Mouse (Mus musculus) Muller cell, postnatal 12 days (primary cell): ENCODE measurements around the gene Cd59b.
A peak's percentile ranks its signal among the peaks of the same experiment; 100 is the strongest.

Experiments used
- DNase-seq: peaks from one replicate; pipeline ENCODE4 v3.0.0-alpha.2; 2015; ENCODE audit errors: inconsistent ontology term

Gene Cd59b

DNA sequence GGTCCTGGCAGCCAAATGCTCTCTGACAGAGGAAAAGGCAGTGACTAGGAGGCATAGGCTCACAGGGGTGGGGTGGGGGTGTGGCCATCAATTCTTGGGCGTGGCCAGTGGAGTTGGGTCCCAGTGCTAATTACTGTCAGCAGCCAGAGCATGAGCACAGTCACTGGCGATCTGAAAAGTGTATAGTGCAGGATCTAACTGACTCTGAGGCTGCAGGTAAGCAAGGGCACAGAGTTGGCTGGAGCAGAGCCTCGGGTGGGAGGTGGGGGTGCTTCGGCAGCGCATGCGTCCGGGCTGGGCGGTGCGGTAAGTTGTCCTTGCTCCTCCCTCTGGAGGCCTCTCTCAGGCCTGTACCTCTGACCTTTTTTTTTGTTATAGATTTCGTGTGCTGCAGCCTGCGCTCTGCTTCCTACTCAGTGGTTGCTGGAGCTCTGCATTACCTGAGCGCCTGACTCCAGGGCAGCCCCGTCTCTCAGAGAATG lies at the start of gene Cd59b:
Gene Cd59b, plus strand, starts transcription at position 146 of the 482 bp plus-strand sequence.
- peak; percentile 66 for DNase-seq

DNA sequence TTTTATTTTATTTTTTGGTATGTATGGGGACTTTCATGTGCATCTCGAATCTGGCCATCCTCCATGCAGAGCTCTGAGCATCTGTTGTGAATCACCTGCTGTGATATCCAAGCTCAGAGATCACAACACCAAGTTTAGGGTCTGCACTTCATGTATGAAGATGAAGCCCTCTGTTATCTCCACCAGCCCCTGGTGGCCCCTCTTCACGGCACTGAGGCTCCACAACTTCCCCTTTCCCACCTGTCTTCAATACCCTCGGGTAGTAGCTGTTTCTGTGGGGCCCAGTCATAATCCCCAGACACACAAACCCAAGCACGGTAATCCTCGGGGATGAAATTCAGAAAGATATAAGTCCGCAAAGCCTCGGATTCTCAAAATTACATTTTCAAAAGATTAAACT lies 46.6 kb upstream of the Cd59b start:
- DNase-seq = no peak

DNA sequence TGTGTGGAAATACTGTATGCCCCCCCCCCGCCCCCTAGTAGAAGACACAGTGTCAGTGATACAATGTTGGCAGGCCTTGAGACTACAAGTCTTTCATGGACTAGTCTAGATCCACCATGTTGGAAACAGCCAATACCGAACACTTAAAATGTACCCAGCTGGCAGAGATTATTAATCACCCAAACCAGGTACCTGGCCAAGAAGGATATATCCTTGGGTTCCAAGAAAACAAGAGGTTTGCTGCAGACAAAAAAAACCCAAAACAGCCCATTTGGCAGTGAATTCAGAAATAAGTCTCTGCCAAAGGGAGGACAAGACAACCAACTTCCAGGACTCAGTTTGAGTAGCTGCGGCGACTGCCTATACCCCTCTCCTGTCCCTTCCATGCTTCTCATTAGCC lies 45.0 kb upstream of the Cd59b start:
- DNase-seq = no peak

DNA sequence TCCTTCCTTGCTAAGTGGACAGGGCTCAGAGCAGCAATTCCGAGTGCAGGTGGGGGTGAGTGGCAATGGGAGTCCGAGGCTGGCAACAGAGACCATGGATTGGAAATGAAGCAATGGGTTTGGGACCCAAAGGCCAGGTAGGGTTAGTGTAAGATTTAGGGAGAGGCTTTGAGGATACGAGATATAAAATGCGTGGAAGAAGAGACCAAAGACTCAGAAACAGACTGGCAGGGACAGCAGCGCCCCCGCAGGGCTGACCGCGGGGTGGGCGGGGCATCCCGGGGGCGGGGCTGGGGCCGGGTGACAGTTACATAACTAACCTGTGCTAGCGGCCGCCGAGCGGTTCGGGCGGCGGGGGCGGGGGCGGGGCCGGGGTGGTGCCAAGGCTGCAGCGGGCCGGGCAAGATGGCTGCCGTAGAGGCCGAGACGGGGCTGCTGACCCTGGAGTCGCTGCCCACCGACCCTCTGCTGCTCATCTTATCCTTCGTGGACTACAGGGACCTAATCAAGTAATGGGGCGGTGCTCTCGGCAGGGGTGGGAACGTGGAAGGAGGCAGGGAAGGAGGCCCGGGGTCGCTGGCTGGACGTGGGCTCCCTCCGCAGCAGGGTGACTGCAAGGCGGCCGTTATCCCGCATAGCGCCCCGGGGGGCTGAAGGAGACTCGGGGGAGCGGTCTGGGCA lies 42.1 kb upstream of the Cd59b start, which contains the start of gene Fbxo3:
Gene Fbxo3, plus strand, starts transcription at position 264 of the 681 bp plus-strand sequence.
- DNase-seq = peak; percentile 89

DNA sequence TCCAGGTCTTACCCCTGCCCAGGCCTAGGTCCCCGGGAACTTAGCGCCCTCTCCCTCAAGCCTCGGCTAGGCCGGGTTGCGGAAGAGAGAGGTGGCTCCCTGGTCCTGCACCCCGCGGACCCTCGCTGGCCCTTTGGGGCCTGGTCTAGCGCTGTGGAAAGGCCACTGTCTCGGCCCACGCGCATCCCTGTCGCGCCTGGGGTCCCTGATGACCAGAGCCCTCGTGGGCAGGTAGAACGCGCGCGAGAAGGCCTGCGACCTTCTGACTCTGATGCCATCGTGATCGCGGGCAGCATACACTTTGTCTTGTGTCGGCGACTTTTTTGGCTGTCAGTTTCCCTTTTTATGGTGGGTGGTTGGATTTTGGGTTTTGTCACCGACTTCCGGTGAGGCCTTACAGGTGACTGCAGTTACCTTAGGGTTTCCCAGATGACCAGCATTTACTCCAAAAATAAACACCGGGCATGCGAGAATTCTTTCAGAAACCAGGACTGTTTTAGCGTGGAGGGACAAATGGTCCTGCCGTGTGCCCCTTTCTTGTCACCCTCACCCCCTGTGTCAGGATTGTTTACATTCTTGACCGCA lies 41.4 kb upstream of the Cd59b start, which contains the start of gene 4931422A03Rik:
Gene 4931422A03Rik, minus strand, starts transcription at position 223 of the 585 bp plus-strand sequence.
- peak; percentile 10 for DNase-seq

DNA sequence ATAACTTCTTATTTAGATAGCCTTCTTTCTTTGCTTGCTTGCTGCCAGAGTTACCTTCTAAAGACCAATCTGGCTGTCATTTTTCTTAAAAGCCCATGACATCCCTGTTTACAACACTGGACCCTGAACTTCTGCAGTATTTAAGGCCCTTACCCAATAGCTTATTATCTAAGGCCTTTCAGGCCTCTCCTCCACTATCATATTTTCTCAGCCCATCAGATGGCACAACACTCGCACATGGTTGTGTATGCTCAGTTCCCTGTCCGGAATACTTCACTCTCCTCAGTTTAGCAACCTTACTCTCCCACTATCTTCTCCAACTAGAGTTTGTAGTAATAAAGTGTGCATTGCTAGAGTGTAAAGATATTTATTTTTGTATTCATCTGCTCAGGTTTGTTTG lies 40.6 kb upstream of the Cd59b start:
- DNase-seq = no peak

DNA sequence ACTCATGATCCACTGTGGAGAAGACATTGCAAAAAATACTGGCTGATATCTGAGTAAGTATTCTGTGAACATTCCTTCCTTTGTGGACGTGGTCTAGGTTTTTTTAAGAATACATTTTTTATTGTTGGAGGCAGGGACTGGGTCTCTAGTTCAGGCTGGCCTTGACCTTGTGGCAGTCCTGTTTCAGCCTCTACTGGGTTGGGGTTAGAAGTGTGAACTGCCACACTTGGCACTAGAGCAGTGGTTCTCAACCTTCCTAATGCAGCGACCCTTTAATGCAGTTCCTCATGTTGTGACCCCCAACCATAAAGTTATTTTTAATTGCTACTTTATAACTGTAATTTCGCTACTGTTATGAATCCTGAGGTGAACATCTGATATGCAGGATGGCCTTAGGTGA lies 39.3 kb upstream of the Cd59b start:
- DNase-seq = no peak

DNA sequence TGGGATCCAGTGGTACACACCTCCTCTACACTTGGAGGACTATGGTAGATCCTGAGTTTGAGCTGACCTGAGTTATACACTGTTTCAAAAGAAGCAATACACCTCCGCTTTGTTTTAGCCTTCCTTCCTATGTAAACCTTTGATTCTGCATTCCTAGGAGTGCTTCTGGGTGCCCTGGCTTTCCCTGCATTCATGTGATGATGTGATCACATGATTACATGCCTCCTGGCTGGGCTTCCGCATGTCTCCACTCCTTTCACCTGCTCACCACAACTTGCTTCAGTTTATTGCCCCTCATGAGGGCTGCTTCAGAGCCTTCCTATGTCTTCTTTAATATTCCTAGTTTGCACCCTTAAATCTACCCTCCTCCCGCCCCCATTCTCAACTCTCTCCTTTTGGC lies 37.6 kb upstream of the Cd59b start:
- DNase-seq = no peak

DNA sequence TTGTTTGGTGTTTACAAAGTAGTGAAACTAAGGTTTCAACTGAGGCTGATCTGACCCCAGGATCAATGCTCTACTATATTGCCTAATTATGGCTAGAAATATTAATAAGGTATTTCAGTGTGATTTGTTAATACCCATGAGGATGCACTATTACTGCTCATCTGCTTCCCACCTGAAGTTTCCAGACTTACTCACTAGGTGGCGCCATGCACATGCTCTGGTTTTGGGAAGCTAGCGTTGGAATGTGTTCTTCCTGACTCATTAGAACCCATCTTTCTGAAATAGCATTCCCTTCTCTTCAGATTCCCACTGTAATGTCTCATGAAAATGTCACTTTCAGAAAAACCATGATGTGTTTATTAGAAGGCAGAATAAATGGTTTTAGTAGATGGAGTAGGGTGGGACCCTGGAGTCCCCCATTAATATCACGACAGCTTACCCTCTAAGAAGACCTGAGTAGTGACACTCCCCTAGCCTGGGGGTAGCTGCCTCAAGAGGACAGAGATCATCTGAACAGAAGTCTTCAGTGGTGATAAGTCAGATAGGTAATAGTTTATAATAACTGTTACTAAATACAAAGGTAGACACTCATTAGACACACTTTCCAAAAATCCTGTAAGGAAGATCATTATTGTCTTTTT lies 34.7 kb upstream of the Cd59b start:
- peak; percentile 78 for DNase-seq

DNA sequence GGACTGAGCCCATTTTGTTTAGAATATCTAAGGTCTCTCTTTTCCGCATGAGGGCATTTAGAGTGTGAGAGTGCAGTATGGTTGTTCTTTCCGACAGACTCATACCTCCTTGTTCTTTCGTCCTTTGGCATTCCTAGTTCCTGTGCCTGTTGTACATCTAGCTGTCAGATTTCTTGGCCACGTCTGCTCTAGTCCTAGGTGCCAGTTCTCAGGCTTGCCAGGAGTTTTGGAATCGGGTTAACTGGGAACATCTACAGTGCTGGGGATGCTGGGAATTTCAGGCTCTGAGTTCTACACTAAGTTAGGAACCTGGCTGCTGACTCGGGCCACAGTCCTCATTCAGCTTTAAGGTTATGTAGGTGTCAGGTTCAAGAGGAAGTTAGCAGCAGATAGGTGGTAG lies 34.1 kb upstream of the Cd59b start:
- DNase-seq = no peak

DNA sequence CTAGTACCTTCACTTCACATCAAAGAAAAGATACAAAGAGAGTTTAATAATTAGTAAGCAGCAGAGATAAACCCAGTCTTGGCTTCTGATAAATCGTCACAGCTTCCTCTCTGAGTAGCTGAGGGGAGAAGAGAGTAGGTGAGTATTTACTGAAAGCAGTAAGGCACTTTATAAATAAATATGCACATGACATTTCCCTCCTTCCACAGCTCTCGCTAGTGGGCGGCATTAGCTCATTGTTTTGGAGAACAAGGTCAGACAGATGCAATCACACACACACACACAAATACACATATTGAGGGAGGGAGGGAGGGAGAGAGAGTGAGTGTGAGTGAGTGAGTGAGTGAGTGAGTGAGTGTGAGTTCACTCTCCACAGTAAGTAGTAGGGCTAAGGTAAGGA lies 33.3 kb upstream of the Cd59b start:
- no peak for DNase-seq

DNA sequence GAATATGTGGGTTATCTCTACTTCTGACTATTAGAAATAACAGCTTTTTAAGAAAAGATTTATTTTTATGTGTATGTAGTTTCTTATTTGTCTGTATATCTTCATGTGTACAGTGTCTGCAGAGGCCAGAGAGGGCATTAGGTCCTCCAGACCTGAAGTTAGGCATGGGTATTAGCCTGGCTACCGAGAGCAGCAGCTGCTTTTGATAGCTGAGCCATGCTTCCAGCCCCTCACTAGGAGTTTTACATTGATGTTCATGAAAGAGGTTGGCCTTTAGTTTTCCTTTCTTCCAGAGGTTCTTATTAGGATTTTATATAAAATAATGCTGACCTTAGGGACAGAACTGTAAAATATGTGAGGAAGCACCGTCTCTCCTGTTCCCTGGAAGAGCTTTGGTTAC lies 31.4 kb upstream of the Cd59b start:
- no peak for DNase-seq

DNA sequence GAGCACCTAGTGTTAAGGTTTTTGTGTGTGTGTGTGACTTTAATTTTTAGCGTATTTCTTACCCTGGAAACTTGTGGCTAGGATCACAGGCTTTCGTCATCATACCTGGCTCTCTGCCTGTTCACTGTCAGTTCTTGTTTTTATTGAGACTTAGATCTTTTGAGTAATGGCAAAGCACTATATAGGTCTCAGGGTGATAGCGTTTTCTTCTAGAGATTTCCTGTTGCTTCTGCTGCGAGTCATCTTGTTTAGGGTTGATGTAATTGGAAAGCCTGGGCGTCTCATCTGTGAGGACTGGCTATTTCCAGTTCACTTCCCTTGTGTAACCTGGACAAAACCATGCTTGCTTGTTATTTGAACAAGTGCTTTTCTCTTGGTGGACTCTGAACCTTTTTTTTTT lies 28.0 kb upstream of the Cd59b start:
- DNase-seq = peak; percentile 45

DNA sequence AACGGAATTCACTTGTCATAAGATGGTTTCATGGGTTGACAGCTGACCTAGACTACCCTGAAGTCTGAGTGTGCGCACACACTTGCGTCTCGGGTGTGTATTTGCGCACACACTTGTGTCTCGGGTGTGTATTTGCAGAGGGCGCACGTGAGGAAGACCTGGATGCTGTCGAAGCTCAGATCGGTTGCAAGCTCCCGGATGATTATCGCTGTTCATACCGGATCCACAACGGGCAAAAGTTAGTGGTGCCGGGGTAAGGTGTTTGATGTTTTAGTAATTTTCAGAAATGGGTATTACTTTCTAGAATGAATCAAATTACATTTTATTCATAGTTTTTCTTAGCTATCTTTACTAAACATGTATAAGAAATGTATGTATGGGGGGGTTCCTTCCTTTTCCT lies 26.9 kb upstream of the Cd59b start:
- DNase-seq = no peak

DNA sequence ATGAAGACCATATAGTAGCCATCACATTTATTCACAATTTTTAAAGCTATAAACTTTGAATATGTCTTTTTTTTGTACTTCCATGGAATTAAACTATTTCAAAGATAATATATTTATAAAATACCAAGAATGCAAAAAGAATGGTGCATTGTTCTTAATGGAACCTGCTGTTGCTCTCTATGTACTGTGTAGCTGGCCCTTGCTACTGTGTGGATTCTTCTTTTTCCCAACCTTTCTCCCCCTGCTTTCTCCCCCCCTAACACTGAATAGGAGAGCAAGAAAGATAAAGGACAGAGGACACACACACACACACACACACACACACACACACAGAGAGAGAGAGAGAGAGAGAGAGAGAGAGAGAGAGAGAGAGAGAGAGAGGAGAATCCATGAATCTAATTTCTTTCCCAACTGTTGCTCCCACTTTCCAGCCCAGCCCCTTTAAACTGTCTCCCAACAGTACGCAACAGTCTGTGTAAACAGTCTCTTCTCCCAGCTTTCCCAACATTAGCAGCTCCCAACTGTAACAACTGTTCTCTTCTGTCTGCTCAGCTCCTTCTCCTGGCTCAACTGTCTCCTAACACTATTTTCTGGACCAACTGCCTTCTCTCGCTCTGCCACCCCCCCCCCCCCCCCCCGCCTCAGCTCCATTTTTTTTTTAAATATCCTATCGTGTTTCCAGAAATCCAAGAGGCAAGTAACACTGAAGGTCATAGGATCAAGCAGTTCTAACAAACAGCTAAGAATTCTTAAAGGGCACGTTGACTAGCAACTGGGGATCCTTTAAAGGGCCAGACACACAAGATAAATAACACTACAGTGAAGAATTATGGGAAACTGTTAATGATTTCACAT lies 25.8 kb upstream of the Cd59b start:
- no peak for DNase-seq

DNA sequence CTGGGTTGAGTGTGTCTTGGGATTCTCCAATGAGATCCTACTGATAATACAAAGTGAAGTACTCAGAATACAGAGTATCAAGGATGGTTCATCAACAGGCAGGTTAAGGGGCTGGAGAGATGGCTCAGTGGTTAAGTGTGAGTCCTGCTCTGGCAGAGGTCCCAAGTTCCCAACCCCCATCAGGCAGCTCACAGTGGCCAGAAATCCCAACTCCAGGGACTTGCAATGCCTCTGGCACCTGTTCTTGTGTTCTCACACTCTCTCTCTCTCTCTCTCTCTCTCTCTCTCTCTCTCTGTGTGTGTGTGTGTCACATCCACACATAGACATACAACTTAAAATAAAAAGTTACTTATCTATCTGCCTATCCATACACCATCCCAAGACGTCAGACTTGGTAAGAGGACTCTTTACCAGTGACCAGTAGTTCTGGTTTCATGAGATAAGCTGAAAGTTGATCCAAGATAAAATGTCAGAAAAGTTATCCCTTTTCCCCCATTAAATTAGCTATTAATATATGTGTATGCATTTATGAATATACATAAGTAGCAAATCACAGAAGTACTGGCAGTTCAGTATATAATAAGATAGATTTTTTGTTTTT lies 25.1 kb upstream of the Cd59b start:
- no peak for DNase-seq

DNA sequence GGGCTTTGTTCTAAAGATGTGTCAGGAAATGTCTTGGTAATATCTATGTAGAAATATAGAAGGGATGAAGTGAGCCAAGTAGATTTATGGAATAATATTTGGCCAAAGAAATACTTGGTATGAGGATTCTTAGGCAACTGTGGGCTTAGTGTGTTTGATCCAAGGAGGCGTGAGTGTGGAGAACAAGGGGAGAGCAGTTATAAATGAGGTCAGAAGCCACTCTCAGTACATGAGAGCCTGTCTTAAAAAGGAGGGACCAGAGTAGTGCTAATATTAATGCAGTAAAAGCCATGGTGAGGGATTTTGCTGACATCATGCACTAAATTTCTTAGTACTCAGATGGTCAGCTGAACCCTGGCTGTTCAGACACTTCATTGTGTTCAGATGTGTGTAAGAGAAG lies 11.3 kb upstream of the Cd59b start:
- DNase-seq = no peak

DNA sequence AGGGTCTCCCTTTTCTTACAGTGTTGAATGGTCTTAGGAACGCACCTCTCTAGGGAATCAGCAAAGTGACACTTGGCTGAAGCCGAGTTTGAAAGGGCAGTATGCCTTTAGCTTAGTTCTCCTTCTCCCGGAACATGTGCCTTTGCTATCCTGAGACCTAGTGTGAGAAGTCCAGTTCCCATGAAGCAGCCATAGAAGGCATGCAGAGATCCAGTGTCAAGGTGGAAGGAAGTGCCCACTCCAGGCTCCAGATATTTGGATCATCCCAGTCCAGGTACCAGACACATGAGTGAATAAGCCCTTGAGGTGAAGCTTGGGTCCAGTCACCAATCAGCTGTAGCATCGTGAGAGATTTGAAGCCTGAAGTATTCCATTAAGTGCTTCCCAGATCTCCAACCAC lies 10.7 kb upstream of the Cd59b start:
- DNase-seq = no peak

DNA sequence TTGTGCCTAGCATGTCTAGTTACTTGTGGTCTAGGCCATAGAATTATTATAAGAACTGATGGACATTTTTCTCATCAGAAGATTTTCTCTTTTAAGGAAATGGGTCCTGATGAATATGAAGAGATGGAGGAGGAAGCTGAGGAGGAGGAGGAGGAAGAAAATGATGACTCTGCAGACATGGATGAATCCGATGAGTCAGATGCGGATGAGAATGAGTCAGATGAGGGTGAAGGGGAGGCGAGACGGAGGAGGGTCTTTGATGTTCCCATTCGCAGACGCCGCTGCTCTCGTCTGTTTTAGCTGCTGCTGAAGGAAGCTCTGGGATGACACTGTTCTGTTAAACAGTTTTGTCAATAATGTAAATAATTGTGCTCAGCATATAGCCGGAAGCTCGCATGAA lies 9.9 kb upstream of the Cd59b start:
- DNase-seq = no peak

DNA sequence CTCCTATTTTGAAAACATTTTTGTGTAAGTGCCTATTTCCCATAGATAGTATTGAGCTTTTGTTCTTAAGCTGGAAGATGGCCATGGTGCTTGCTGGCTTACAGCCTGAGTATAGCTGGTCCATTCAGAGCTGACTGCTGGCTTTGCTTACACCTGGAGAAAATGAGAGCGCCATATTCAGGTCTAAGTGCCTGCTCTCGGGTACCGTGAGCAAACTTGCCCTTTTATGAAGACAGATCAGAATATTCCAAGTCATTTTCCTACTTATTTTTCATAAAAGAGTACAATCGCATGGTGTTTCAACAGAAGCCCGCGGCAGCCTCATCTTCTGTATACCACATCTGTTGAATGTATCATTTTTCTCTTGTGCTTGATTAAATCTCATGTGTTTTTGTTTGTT lies 8.7 kb upstream of the Cd59b start:
- DNase-seq = no peak

DNA sequence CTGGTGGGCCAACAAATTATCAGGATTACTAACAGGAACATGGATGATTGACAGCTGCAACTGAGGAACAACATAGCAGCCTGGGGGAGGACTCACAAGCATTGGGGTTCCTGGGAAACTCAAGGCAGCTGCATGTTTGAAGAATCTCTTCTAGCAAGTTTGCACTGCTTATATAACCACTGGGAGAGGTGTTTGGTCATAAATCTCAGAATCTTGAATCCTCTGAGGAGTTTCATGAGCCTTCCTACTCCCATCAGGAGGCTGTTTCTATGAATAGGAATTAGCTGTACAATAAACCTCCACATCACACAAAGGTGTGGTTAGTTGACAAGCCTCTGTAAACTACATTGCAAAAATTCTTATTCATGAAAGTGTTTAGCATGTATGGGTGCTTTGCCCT lies 7.0 kb upstream of the Cd59b start:
- no peak for DNase-seq

DNA sequence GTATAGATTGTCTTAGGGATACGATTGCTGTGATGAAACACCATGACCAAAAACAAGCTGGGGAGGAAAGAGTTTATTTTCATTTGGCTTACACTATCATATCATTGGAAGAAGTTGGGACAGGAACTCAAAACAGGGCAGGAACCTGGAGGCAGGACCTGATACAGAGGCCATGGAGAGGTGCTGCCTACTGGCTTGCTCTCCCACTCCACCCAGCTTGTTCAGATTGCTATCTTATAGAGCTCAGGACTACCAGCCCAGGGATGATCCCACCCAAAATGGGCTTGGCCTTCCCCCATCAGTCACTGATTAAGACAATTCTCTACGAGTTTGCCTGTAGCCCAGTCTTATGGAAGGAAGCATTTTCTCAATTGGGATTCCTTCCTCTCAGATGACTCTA lies 5.5 kb upstream of the Cd59b start:
- DNase-seq = no peak
